Mouse (Mus musculus) lung, postnatal 10 days (tissue): ENCODE measurements around the gene Ccna1.
A peak's percentile ranks its signal among the peaks of the same experiment; 100 is the strongest.

ENCODE experiments used
- DNase-seq: peaks from one replicate; pipeline ENCODE4 v3.0.0; 2021

Ccna1 gene

DNA sequence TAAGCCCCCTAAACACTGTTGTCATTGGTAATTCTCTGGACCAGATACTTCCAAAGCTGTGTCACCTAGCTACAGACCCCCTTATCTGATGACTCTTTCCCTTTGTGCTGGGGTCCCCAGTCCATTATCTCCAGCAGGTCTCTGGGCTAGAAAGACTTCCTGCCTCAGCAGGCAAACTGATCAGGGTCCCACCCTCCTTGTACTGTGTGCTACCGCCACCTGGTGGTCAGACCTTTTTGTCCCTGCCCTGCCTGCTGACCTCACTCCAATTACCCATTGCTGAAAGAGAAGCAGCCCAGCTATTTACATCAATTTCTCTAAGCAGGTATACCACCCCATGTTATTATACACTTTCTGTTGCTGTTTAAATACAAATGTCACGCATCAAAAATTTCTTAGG, 9.1 kb upstream of the Ccna1 start:
- peak; percentile 81 for DNase-seq

DNA sequence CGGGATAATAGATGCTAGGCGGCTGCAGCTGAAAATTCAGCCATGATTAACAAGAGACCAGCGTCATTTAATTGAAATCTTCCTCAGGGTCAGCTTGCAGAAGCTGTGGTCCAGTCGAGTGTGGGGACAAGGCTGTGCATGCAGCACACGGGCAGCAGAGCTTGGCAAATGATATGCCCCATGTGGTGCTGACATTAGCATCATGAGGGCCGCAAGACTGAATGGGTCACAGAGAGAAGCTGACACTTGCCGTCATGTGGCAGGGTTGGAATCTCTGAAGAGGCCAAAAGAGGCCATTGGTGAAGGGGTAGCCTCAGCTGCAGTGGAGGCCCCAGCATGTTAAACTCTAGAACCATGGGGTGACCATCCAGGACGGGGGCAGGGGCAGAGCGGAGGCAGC, 7.4 kb upstream of the Ccna1 start:
- DNase-seq: no peak

GRCm38 (mm10) chr3:55056376-55056775, 1.1 kb upstream of the Ccna1 start:
- no peak for DNase-seq

GRCm38 (mm10) chr3:55055747-55056120, 433 bp upstream of the Ccna1 start:
- DNase-seq: no peak

- DNase-seq: no peak
These were observed 1.1 kb downstream of the Ccna1 start for GRCm38 (mm10) chr3:55054231-55054630.

DNA sequence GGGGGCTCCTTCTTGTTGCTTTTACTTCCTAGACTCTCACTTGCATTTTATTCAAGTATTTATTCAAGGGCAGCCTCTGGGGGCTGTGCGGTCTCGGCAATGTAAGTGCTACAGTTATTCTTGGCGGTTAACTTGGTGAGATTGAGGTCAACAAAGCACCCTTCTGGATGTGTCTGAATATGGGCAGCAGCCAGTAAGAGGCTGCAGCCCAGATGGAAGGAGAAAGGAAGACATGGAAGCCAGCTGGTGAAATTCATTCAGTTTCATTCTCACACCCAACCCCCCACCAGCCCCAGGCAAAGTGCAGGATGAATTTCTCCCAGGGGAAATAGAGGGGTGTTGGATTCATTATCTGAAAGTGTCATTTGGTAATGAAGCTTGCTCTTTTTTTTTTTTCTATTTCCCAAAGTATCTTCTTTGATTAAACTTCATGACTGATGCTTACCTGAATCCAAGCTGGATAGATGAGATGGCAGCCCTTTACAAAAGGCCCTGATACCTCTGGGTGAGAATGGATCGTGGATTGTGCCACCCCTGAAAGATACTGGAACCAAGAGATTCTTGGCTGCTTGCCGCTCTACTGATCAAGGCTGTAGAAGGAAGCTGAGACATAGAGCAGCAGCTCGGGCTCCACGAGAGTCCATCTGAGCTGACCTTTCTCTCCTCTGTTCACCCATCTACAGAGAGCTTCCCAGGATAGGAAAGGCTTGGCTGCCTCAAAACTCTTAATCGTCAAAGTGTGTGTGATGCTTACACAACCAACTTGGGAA, 10.5 kb downstream of the Ccna1 start:
- DNase-seq: peak; percentile 53

GRCm38 (mm10) chr3:55037608-55038007, 17.7 kb downstream of the Ccna1 start:
- no peak for DNase-seq

DNA sequence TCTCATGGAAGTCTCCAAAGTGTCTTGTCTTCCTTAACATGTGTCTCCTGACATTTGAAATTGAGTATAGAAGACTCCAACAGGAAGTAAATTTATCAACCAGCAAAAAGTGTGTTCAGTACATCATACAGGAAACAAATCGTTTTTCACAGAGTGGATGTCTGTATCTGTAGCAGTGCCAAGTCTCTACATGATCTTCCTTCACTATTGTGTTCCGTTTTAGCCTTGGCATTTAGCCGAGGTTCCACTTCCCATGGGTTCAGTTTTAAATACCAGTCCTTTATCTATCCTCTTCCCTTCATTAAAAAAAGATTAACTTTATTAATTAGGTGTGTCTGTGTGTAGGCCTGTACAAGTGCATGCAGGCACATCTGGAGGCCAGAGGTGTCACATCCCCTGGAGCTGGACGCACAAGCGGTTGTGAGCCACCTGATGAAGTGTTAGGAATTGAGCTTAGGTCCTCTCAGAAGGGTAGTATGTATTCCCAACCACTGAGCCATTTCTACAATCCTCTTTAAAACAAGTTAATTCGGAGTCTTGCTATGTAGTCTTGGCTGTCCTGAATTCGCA, 27.9 kb downstream of the Ccna1 start:
- DNase-seq: peak; percentile 48

DNA sequence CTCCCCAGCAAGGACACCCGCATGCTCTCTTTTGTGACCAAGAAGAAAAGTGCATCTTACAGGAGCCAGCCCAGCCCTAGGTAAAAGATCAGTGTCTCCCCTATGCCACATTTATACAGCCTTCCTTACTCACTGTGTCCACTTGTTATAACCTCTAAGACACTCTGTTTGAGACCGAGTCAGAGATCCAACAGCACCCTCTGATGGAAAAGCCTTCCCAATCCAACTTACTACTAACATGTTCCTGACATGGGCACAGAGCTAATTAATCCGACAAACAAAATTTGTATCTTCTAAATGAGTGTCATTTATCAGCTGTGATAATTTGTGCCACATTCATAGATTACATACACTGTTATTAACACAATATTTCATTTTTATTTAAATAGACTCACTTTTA, 29.8 kb downstream of the Ccna1 start:
- no peak for DNase-seq

- no peak for DNase-seq
These were observed 32.0 kb downstream of the Ccna1 start for GRCm38 (mm10) chr3:55023347-55023746.

GRCm38 (mm10) chr3:55022247-55022646, 33.1 kb downstream of the Ccna1 start:
- no peak for DNase-seq

- DNase-seq: no peak
These were observed 42.8 kb downstream of the Ccna1 start for GRCm38 (mm10) chr3:55012536-55012935.

- peak; percentile 24 for DNase-seq
These were observed 43.6 kb downstream of the Ccna1 start for GRCm38 (mm10) chr3:55011681-55012080.

- no peak for DNase-seq
These were observed 46.1 kb downstream of the Ccna1 start for GRCm38 (mm10) chr3:55008965-55009741.

DNA sequence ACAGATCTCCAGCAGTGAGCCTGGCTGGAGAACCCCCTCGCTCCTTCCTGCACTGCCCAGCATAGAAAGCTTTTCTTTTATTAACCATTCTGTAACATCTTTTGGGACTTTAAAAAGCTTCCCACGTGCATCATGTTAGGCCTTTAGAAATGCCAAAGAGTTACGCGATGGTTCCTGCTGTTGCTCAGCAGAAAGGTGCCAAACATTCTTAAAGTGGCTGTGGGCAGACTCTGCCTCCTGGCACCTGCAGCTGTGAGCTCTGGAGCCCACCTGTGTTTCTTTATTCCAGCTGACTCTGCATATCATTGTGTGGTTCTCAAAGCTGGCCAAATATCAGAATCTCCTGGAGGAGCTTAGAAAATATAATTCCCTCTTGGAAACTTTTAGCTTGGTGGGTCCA, 51.3 kb downstream of the Ccna1 start:
- DNase-seq: no peak

DNA sequence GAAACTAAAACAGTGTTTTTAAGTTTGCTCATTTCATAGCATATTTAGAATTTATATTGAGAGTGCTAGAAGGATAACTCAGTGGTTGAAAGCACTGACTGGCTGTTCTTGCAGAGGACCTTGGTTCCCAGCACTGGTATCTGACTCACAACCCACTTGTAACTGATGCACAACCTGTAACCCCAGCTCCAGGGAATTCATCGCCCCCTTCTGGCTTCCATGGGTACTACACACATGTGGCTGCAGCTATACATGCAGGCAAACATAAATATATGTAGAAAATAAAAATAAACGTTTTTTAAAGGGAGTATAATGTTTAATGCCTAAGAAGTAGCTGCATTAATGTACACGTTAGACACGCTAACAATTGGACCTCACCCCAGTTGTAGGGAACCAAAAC, 53.6 kb downstream of the Ccna1 start:
- no peak for DNase-seq
